Mouse (Mus musculus) hindbrain, postnatal 0 days (tissue): ENCODE measurements around the gene Smg6. TPM values are rescaled to one million over a fixed set of nuclear protein-coding genes. Genes with fewer than 3 reads are reported as not detected.

ENCODE experiments used
- ATAC-seq: fragments of 200-750 bp; cut with Nextera tagmentation; 2 replicates; pipeline ENCODE4 v1.8.0; 2017; ENCODE audit warnings: mild to moderate bottlenecking, moderate TSS enrichment, moderate library complexity
- DNase-seq: peaks from one replicate; pipeline ENCODE4 v3.0.0-alpha.2; 2015; ENCODE audit warnings: low spot score
- H3K27ac ChIP-seq: fragments of 300-500 bp; sonication (generic); 2 replicates; pipeline ENCODE4 v1.5.1; 2014; ENCODE audit warnings: mild to moderate bottlenecking
- H3K27me3 ChIP-seq: fragments of 300-500 bp; sonication (generic); 2 replicates; pipeline ENCODE4 v1.6.1; 2014; ENCODE audit warnings: low read length, mixed read lengths; ENCODE audit not compliant: insufficient read depth
- H3K36me3 ChIP-seq: fragments of 300-500 bp; sonication (generic); 2 replicates; pipeline ENCODE4 v1.6.1; 2014; ENCODE audit warnings: low read length, mixed read lengths; ENCODE audit not compliant: insufficient read depth
- H3K4me1 ChIP-seq: fragments of 300-500 bp; sonication (generic); 2 replicates; pipeline ENCODE4 v1.6.1; 2014; ENCODE audit warnings: antibody characterized with exemption, low read length, mixed read lengths; ENCODE audit not compliant: insufficient read depth
- H3K4me2 ChIP-seq: fragments of 300-500 bp; sonication (generic); 2 replicates; pipeline ENCODE4 v1.6.1; 2014; ENCODE audit warnings: low read depth, mild to moderate bottlenecking, low read length, moderate library complexity, mixed read lengths
- H3K4me3 ChIP-seq: fragments of 300-500 bp; sonication (generic); 2 replicates; pipeline ENCODE4 v1.5.1; 2014; ENCODE audit warnings: low read length
- H3K9ac ChIP-seq: fragments of 300-500 bp; sonication (generic); replicated peaks from 2 replicates; pipeline ENCODE4 v1.6.1; 2014; ENCODE audit warnings: mild to moderate bottlenecking, low read length, moderate library complexity, mixed read lengths
- H3K9me3 ChIP-seq: fragments of 300-500 bp; sonication (generic); 2 replicates; pipeline ENCODE4 v1.6.1; 2016; ENCODE audit warnings: low read length, mixed read lengths
- CTCF ChIP-seq: IDR thresholded peaks from 2 replicates; pipeline ENCODE4 v1.5.1; 2016; ENCODE audit warnings: antibody characterized with exemption, control low read depth, low read depth
- WGBS: fragments of 180-500 bp; shearing (Covaris S2); extraction: QIAGEN DNeasy Blood & Tissue Kit; methylation state at CpG from one replicate; pipeline ENCODE4 v1.1.7; 2014; 5-methylcytosine and 5-hydroxymethylcytosine counted together
- polyA plus RNA-seq: library from polyadenylated mRNA; unstranded; fragments of >200 nt; fragmentation: Nextera tagmentation; extraction: Ambion mirVana; gene quantifications from 2 replicates; pipeline ENCODE4 v1.2.1, GENCODE M21; 2015
- total RNA-seq: library from RNA; depleted of rRNA; stranded (reverse); fragments of >200 nt; gene quantifications from 2 replicates; pipeline ENCODE4 v1.2.3, GENCODE M21; 2014

Smg6 gene
- total and polyA plus RNA-seq, 2 experiments from 2014 or later = 10.0 to 27.8 TPM

DNA sequence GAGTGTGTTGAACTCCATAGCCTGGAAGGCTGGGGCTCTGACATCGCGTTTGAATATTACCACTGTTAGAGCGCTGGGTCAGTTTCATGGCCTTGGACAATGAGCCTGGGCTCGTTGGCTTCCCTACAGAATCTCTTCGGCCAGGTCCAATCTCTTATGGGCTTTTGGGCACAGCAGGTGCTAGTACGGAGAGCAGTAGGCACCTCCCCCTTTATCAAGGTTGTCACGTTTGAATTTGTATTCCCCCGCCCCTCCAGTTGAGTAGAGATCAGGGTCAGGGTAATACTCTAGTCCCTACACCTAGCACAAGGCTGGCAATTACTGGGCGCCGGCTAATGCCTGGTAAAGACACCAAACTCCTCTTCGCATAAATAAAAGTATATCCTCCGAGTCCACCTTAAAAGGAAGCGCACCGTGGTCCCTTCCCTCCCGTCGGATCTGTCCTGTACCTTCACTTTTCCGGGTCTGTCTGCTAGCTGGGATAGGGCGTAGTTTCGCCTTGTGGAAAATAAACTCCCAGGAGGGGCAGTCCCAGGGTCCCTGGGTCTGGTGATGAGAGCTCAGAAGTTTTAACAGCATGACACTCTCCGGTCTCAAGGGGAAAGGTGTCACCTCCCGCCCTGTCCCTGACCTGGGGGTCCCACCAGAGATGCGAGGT, 264.2 kb downstream of the Smg6 start:
- ATAC-seq (peak; percentile 25), DNase-seq (no peak)
- H3K4me2 ChIP-seq = peak overlapping the region; percentile 95
- WGBS = under 1% methylated on average over 22 of the region's 22 CpGs
- H3K27me3 ChIP-seq = no peaks in the 10 kb centered on the region
- H3K27ac ChIP-seq = no peak overlapping the region
- peaks cover 2% of the 10 kb centered on the region for H3K4me1 ChIP-seq
- no peaks in the 10 kb centered on the region for H3K9me3 ChIP-seq
- no peaks in the 10 kb centered on the region for H3K36me3 ChIP-seq
- no peak for TF ChIP-seq CTCF
- peak overlapping the region; percentile 85 for H3K4me3 ChIP-seq
- peak overlapping the region; percentile 70 for H3K9ac ChIP-seq

GRCm38 (mm10) chr11:75190371-75190724, 264.7 kb downstream of the Smg6 start:
- DNase-seq (peak; percentile 92), ATAC-seq (peak; percentile 86)
- Histone ChIP-seq H3K27me3 (peaks cover 3% of the 10 kb centered on the region; the same call in 1 of the 2 replicates), H3K27ac (no peak overlapping the region), H3K36me3 (no peaks in the 10 kb centered on the region), H3K4me3 (peak overlapping the region; percentile 85), H3K4me2 (peak overlapping the region; percentile 95), H3K9ac (peak overlapping the region; percentile 70), H3K9me3 (no peaks in the 10 kb centered on the region), H3K4me1 (no peaks in the 10 kb centered on the region; the same call in 1 of the 2 replicates)
- 1% methylated on average over 24 of the region's 24 CpGs for WGBS
- peak; percentile 55 for TF ChIP-seq CTCF

GRCm38 (mm10) chr11:75190905-75191441, 265.4 kb downstream of the Smg6 start, which contains the start of gene Dph1:
TSS of gene Dph1 (minus strand) at chr11:75191241.
- TF ChIP-seq CTCF = no peak
- Histone ChIP-seq H3K9ac (peak within 1 kb of the TSS; percentile 70), H3K27ac (no peak within 1 kb of the TSS), H3K4me3 (peak within 1 kb of the TSS; percentile 85), H3K4me1 (no peaks in the 10 kb centered on the region; the same call in 1 of the 2 replicates), H3K36me3 (no peaks in the 10 kb centered on the region), H3K4me2 (peak within 1 kb of the TSS; percentile 95), H3K27me3 (peaks cover 3% of the 10 kb centered on the region; the same call in 1 of the 2 replicates), H3K9me3 (no peaks in the 10 kb centered on the region)
- WGBS = 49% methylated on average over 5 of the region's 5 CpGs
- ATAC-seq = no peak
- no peak for DNase-seq

DNA sequence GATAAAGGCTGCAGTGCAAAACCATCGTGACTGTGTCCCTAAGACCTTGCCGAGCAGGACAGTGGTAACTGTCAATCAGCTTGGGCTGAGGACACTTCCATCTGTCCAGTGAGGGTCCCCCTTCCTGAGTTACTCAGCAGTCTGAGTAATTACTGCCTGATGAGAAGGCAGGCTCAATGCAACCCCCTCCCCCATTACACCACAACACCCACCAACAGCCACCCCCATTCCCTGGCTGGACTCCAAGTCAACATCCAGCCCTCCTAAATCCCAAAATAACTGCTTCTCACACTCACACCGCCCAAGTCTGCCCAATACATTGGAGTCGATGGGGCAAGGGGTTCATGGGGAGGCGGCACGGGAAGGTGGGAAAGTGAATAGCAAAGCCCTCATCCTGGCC, 266.2 kb downstream of the Smg6 start:
- Histone ChIP-seq H3K4me2 (no peak overlapping the region), H3K9me3 (no peaks in the 10 kb centered on the region), H3K4me1 (no peaks in the 10 kb centered on the region; the same call in 1 of the 2 replicates), H3K36me3 (no peaks in the 10 kb centered on the region), H3K4me3 (no peak overlapping the region), H3K27me3 (peaks cover 3% of the 10 kb centered on the region; the same call in 1 of the 2 replicates), H3K27ac (no peak overlapping the region), H3K9ac (no peak overlapping the region)
- WGBS = 56% methylated on average over 6 of the region's 6 CpGs
- no peak for ATAC-seq
- TF ChIP-seq CTCF = no peak
- DNase-seq = no peak

DNA sequence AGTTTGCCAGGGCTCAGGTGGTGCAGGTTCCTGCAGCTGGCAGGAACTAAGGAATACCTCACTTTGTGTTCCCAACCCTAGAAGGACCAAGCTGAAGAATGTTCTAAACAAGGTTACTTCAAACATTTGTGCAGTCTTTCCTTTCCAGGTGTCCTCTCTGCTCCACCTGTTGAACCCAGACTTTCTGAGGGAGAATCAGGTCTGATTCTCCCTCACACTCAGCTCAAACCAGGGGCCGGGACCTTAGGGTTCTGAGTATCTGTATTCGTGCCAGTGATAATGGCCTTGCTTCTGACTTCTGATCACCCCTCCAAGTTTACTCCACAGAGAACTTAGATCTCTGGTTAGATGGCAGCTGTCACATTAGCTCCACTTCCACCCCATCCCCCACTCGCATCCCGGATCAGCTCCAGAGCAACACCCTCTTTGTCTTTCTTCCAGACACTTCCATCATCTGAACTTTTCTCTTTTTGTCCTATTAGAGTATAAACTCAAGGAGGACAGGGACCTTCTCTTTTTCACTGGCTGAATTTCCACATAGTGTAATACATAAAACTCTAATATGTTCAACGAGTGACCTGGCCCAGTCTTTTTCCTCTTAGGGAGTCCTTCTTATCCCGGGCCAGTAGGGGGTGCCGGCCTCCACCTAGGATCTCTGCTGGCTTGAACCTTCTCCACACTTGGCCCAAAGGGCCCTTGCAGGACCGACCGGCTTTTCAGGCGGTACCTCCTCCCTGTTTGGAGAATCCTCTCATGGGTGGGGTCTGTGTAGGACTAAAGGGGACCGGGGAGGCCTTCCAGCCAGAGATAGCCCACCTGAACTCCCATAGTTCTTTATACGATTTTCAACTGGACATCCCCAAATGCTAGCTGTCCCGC, 267.0 kb downstream of the Smg6 start:
- DNase-seq = peak; percentile 87
- TF ChIP-seq CTCF = peak; percentile 84
- H3K27me3 ChIP-seq = peaks cover 3% of the 10 kb centered on the region; the same call in 1 of the 2 replicates
- peak; percentile 52 for ATAC-seq
- peak overlapping the region; percentile 69 for H3K4me2 ChIP-seq
- peak overlapping the region; percentile 55; the same call in 1 of the 2 replicates for H3K4me3 ChIP-seq
- no peaks in the 10 kb centered on the region for H3K9me3 ChIP-seq
- H3K4me1 ChIP-seq = no peaks in the 10 kb centered on the region; the same call in 1 of the 2 replicates
- H3K9ac ChIP-seq = peak overlapping the region; percentile 54; the same call in 1 of the 2 replicates
- 24% methylated on average over 13 of the region's 13 CpGs for WGBS
- no peaks in the 10 kb centered on the region for H3K36me3 ChIP-seq
- 0 out of 2 replicates have a peak overlapping the region, but pooled peaks have one; percentile 32 for H3K27ac ChIP-seq

GRCm38 (mm10) chr11:75193256-75194071, 267.8 kb downstream of the Smg6 start, which contains the start of gene Rtn4rl1:
TSS of gene Rtn4rl1 (plus strand) at chr11:75193783.
- peak; percentile 55 for DNase-seq
- H3K4me1 ChIP-seq = no peaks in the 10 kb centered on the region; the same call in 1 of the 2 replicates

More at GRCm38 (mm10) chr11:75193256-75194071, 267.8 kb downstream of the Smg6 start, which contains the start of gene Rtn4rl1:
- Histone ChIP-seq H3K4me2 (peak within 1 kb of the TSS; percentile 69), H3K9me3 (no peaks in the 10 kb centered on the region), H3K27me3 (peaks cover 3% of the 10 kb centered on the region; the same call in 1 of the 2 replicates), H3K9ac (peak within 1 kb of the TSS; percentile 54), H3K4me3 (peak within 1 kb of the TSS; percentile 55), H3K36me3 (no peaks in the 10 kb centered on the region), H3K27ac (peak within 1 kb of the TSS; percentile 48; the same call in 1 of the 2 replicates)
- WGBS = under 1% methylated on average over 76 of the region's 84 CpGs
- ATAC-seq = no peak
- TF ChIP-seq CTCF = no peak
